Mouse (Mus musculus) hindbrain, embryonic 13.5 days (tissue): ENCODE measurements around the gene Cacna2d4. TPM values are rescaled to one million over a fixed set of nuclear protein-coding genes. Genes with fewer than 3 reads are reported as not detected.
"Not testable (repeated sequence)": the region's sequence is repeated elsewhere in the genome, so short reads cannot be mapped to it uniquely, and the experiment has no call there.

Experiments used
- ATAC-seq: fragments of 200-750 bp; cut with Nextera tagmentation; 2 replicates; pipeline ENCODE4 v1.8.0; 2017; ENCODE audit warnings: moderate TSS enrichment; ENCODE audit not compliant: low FRiP score
- H3K27ac ChIP-seq: fragments of 300-500 bp; sonication (generic); 2 replicates; pipeline ENCODE4 v1.5.1; 2015; ENCODE audit warnings: inconsistent platforms, mild to moderate bottlenecking, moderate library complexity
- H3K27me3 ChIP-seq: fragments of 300-500 bp; sonication (generic); 2 replicates; pipeline ENCODE4 v1.6.1; 2015; ENCODE audit warnings: mild to moderate bottlenecking, inconsistent platforms
- H3K36me3 ChIP-seq: fragments of 300-500 bp; sonication (generic); 2 replicates; pipeline ENCODE4 v1.6.1; 2015; ENCODE audit warnings: mild to moderate bottlenecking, inconsistent platforms
- H3K4me1 ChIP-seq: fragments of 300-500 bp; sonication (generic); replicated peaks from 2 replicates; pipeline ENCODE4 v1.6.1; 2015; ENCODE audit warnings: inconsistent platforms
- H3K4me2 ChIP-seq: fragments of 300-500 bp; sonication (generic); 2 replicates; pipeline ENCODE4 v1.6.1; 2015; ENCODE audit warnings: inconsistent platforms, mild to moderate bottlenecking, moderate library complexity
- H3K4me3 ChIP-seq: fragments of 300-500 bp; sonication (generic); 2 replicates; pipeline ENCODE4 v1.5.1; 2015; ENCODE audit warnings: mild to moderate bottlenecking, inconsistent platforms
- H3K9ac ChIP-seq: fragments of 300-500 bp; sonication (generic); 2 replicates; pipeline ENCODE4 v1.6.1; 2015; ENCODE audit warnings: mild to moderate bottlenecking, inconsistent platforms
- H3K9me3 ChIP-seq: fragments of 300-500 bp; sonication (generic); 2 replicates; pipeline ENCODE4 v1.6.1; 2016; ENCODE audit warnings: inconsistent platforms
- WGBS: fragments of 180-500 bp; shearing (Covaris S2); methylation state at CpG from one replicate; pipeline ENCODE4 v1.1.7; 2015; 5-methylcytosine and 5-hydroxymethylcytosine counted together
- polyA plus RNA-seq: library from polyadenylated mRNA; unstranded; fragments of >200 nt; fragmentation: Nextera tagmentation; extraction: Ambion mirVana; gene quantifications from 2 replicates; pipeline ENCODE4 v1.2.1, GENCODE M21; 2015

Cacna2d4 gene
- polyA plus RNA-seq, 1 experiment from 2014 or later: 0.60 TPM

- H3K4me2 ChIP-seq: no peak overlapping the region
- ATAC-seq: no peak
- H3K9me3 ChIP-seq: no peaks in the 10 kb centered on the region
- no peak overlapping the region for H3K4me3 ChIP-seq
- H3K27me3 ChIP-seq: no peaks in the 10 kb centered on the region
- H3K27ac ChIP-seq: no peak overlapping the region
- peaks cover 80% of the 10 kb centered on the region for H3K36me3 ChIP-seq
- H3K9ac ChIP-seq: no peak overlapping the region
- 93% methylated on average over 3 of the region's 3 CpGs for WGBS
- no peaks in the 10 kb centered on the region for H3K4me1 ChIP-seq
Measured at GRCm38 (mm10) chr6:119360925-119361702, 124.8 kb downstream of the Cacna2d4 start.

- no peaks in the 10 kb centered on the region for H3K4me1 ChIP-seq
- H3K27ac ChIP-seq: no peak overlapping the region
- peaks cover 66% of the 10 kb centered on the region for H3K36me3 ChIP-seq
- H3K4me2 ChIP-seq: no peak overlapping the region
- H3K27me3 ChIP-seq: no peaks in the 10 kb centered on the region
- 93% methylated on average over 5 of the region's 5 CpGs for WGBS
- ATAC-seq: no peak
- no peak overlapping the region for H3K4me3 ChIP-seq
- no peak overlapping the region for H3K9ac ChIP-seq
- no peaks in the 10 kb centered on the region for H3K9me3 ChIP-seq
Measured at GRCm38 (mm10) chr6:119363593-119363992, 127.3 kb downstream of the Cacna2d4 start.

GRCm38 (mm10) chr6:119366800-119367199 lies 130.5 kb downstream of the Cacna2d4 start:
- H3K4me2 ChIP-seq, H3K4me1 ChIP-seq, H3K27me3 ChIP-seq, H3K9ac ChIP-seq, H3K9me3 ChIP-seq, H3K27ac ChIP-seq, ATAC-seq, H3K4me3 ChIP-seq: not testable (repeated sequence)
- H3K36me3 ChIP-seq: peaks cover 42% of the 10 kb centered on the region
- 94% methylated on average over 4 of the region's 4 CpGs for WGBS

GRCm38 (mm10) chr6:119367382-119367781 lies 131.1 kb downstream of the Cacna2d4 start:
- H3K4me2 ChIP-seq: no peak overlapping the region
- H3K9ac ChIP-seq: no peak overlapping the region
- no peak for ATAC-seq
- no peaks in the 10 kb centered on the region for H3K4me1 ChIP-seq
- no peaks in the 10 kb centered on the region for H3K9me3 ChIP-seq
- no peak overlapping the region for H3K27ac ChIP-seq
- WGBS: 96% methylated on average over 2 of the region's 2 CpGs
- H3K36me3 ChIP-seq: peaks cover 41% of the 10 kb centered on the region
- no peaks in the 10 kb centered on the region for H3K27me3 ChIP-seq
- no peak overlapping the region for H3K4me3 ChIP-seq

GRCm38 (mm10) chr6:119371624-119372023 lies 135.3 kb downstream of the Cacna2d4 start:
- no peak for ATAC-seq
- no peaks in the 10 kb centered on the region for H3K9me3 ChIP-seq
- no peak overlapping the region for H3K27ac ChIP-seq
- H3K36me3 ChIP-seq: peaks cover 12% of the 10 kb centered on the region
- no peak overlapping the region for H3K4me3 ChIP-seq
- H3K4me2 ChIP-seq: no peak overlapping the region
- H3K4me1 ChIP-seq: no peaks in the 10 kb centered on the region
- no peaks in the 10 kb centered on the region for H3K27me3 ChIP-seq
- H3K9ac ChIP-seq: no peak overlapping the region

GRCm38 (mm10) chr6:119372237-119372636 lies 135.9 kb downstream of the Cacna2d4 start:
- H3K4me1 ChIP-seq: no peaks in the 10 kb centered on the region
- no peaks in the 10 kb centered on the region for H3K9me3 ChIP-seq
- 89% methylated on average over 5 of the region's 5 CpGs for WGBS
- H3K27me3 ChIP-seq: no peaks in the 10 kb centered on the region
- H3K9ac ChIP-seq: no peak overlapping the region
- no peak for ATAC-seq
- no peak overlapping the region for H3K4me2 ChIP-seq
- H3K4me3 ChIP-seq: no peak overlapping the region
- H3K27ac ChIP-seq: no peak overlapping the region
- H3K36me3 ChIP-seq: peaks cover 10% of the 10 kb centered on the region

GRCm38 (mm10) chr6:119373000-119373705 lies 136.8 kb downstream of the Cacna2d4 start:
- Histone ChIP-seq H3K4me1 (0 out of 2 replicates have a peak, but pooled peaks cover 2% of the 10 kb centered on the region), H3K27me3 (no peaks in the 10 kb centered on the region), H3K4me3 (no peak overlapping the region), H3K4me2 (no peak overlapping the region), H3K36me3 (peaks cover 5% of the 10 kb centered on the region; the same call in 1 of the 2 replicates), H3K9me3 (no peaks in the 10 kb centered on the region), H3K27ac (no peak overlapping the region), H3K9ac (no peak overlapping the region)
- no peak for ATAC-seq

GRCm38 (mm10) chr6:119375035-119375434 lies 138.7 kb downstream of the Cacna2d4 start:
- no peak overlapping the region for H3K27ac ChIP-seq
- H3K4me1 ChIP-seq: 0 out of 2 replicates have a peak, but pooled peaks cover 2% of the 10 kb centered on the region
- no peak overlapping the region for H3K4me3 ChIP-seq
- no peaks in the 10 kb centered on the region for H3K27me3 ChIP-seq
- H3K4me2 ChIP-seq: no peak overlapping the region
- no peaks in the 10 kb centered on the region for H3K36me3 ChIP-seq
- no peaks in the 10 kb centered on the region for H3K9me3 ChIP-seq
- no peak for ATAC-seq
- 77% methylated on average over 5 of the region's 5 CpGs for whole genome bisulfite sequencing
- no peak overlapping the region for H3K9ac ChIP-seq

GRCm38 (mm10) chr6:119377613-119378012 lies 141.3 kb downstream of the Cacna2d4 start:
- Histone ChIP-seq H3K4me2 (no peak overlapping the region), H3K9ac (no peak overlapping the region), H3K27ac (no peak overlapping the region), H3K9me3 (no peaks in the 10 kb centered on the region), H3K4me3 (no peak overlapping the region), H3K27me3 (no peaks in the 10 kb centered on the region), H3K36me3 (no peaks in the 10 kb centered on the region), H3K4me1 (0 out of 2 replicates have a peak, but pooled peaks cover 2% of the 10 kb centered on the region)
- no peak for ATAC-seq
- 81% methylated on average over 2 of the region's 2 CpGs for WGBS

GRCm38 (mm10) chr6:119378631-119379030 lies 142.3 kb downstream of the Cacna2d4 start:
- H3K27ac ChIP-seq: no peak overlapping the region
- H3K9ac ChIP-seq: no peak overlapping the region
- no peak overlapping the region for H3K4me2 ChIP-seq
- no peak overlapping the region for H3K4me3 ChIP-seq
- H3K27me3 ChIP-seq: no peaks in the 10 kb centered on the region
- H3K4me1 ChIP-seq: 0 out of 2 replicates have a peak, but pooled peaks cover 2% of the 10 kb centered on the region
- 79% methylated on average over 1 of the region's 1 CpGs for WGBS
- no peak for ATAC-seq
- H3K36me3 ChIP-seq: no peaks in the 10 kb centered on the region
- H3K9me3 ChIP-seq: no peaks in the 10 kb centered on the region

- Histone ChIP-seq H3K27me3 (no peaks in the 10 kb centered on the region), H3K9ac (no peak overlapping the region), H3K4me2 (no peak overlapping the region), H3K4me3 (no peak overlapping the region), H3K4me1 (peaks cover 26% of the 10 kb centered on the region), H3K36me3 (no peaks in the 10 kb centered on the region), H3K9me3 (no peaks in the 10 kb centered on the region), H3K27ac (no peak overlapping the region)
- ATAC-seq: no peak
- 100% methylated on average over 1 of the region's 1 CpGs for WGBS
Measured at GRCm38 (mm10) chr6:119385668-119386067, 149.3 kb downstream of the Cacna2d4 start.

- H3K27ac ChIP-seq: no peak overlapping the region
- no peaks in the 10 kb centered on the region for H3K27me3 ChIP-seq
- no peaks in the 10 kb centered on the region for H3K9me3 ChIP-seq
- H3K9ac ChIP-seq: no peak overlapping the region
- peaks cover 26% of the 10 kb centered on the region for H3K4me1 ChIP-seq
- no peak overlapping the region for H3K4me2 ChIP-seq
- WGBS: 93% methylated on average over 4 of the region's 4 CpGs
- no peak overlapping the region for H3K4me3 ChIP-seq
- no peak for ATAC-seq
- no peaks in the 10 kb centered on the region for H3K36me3 ChIP-seq
Measured at GRCm38 (mm10) chr6:119386421-119386820, 150.1 kb downstream of the Cacna2d4 start.
